Mouse (Mus musculus) forebrain, embryonic 12.5 days (tissue): Measurements from ENCODE around the gene Olfm1. TPM values are rescaled to one million over a fixed set of nuclear protein-coding genes. Genes with fewer than 3 reads are reported as not detected.

ENCODE experiments used
- ATAC-seq: fragments of 200-750 bp; cut with Nextera tagmentation; 2 replicates; pipeline ENCODE4 v1.8.0; 2017; ENCODE audit warnings: moderate TSS enrichment; ENCODE audit not compliant: low FRiP score
- H3K27ac ChIP-seq: fragments of 300-500 bp; sonication (generic); 2 replicates; pipeline ENCODE4 v1.5.1; 2016; ENCODE audit warnings: mild to moderate bottlenecking
- H3K27me3 ChIP-seq: fragments of 300-500 bp; sonication (generic); 2 replicates; pipeline ENCODE4 v1.6.1; 2016; ENCODE audit warnings: mild to moderate bottlenecking
- H3K36me3 ChIP-seq: fragments of 300-500 bp; sonication (generic); replicated peaks from 2 replicates; pipeline ENCODE4 v1.6.1; 2016; ENCODE audit warnings: mild to moderate bottlenecking
- H3K4me1 ChIP-seq: fragments of 300-500 bp; sonication (generic); 2 replicates; pipeline ENCODE4 v1.6.1; 2016
- H3K4me2 ChIP-seq: fragments of 300-500 bp; sonication (generic); 2 replicates; pipeline ENCODE4 v1.6.1; 2016; ENCODE audit warnings: mild to moderate bottlenecking, moderate library complexity
- H3K4me3 ChIP-seq: fragments of 300-500 bp; sonication (generic); replicated peaks from 2 replicates; pipeline ENCODE4 v1.5.1; 2016; ENCODE audit warnings: mild to moderate bottlenecking
- H3K9ac ChIP-seq: fragments of 300-500 bp; sonication (generic); 2 replicates; pipeline ENCODE4 v1.6.1; 2016; ENCODE audit warnings: mild to moderate bottlenecking
- H3K9me3 ChIP-seq: fragments of 300-500 bp; sonication (generic); 2 replicates; pipeline ENCODE4 v1.6.1; 2016
- WGBS: fragments of 180-500 bp; shearing (Covaris S2); methylation state at CpG from one replicate; pipeline ENCODE4 v1.1.7; 2016; 5-methylcytosine and 5-hydroxymethylcytosine counted together
- polyA plus RNA-seq: library from polyadenylated mRNA; unstranded; fragments of >200 nt; fragmentation: Nextera tagmentation; extraction: Ambion mirVana; gene quantifications from 2 replicates; pipeline ENCODE4 v1.2.1, GENCODE M21; 2016

Gene Olfm1
- polyA plus RNA-seq, 1 experiment from 2014 or later = 81.5 TPM

GRCm38 (mm10) chr2:28241520-28242221 is 48.9 kb downstream of the Olfm1 start:
- Histone ChIP-seq H3K4me2 (no peak overlapping the region), H3K4me1 (no peaks in the 10 kb centered on the region), H3K4me3 (no peak overlapping the region), H3K27ac (no peak overlapping the region), H3K36me3 (no peaks in the 10 kb centered on the region), H3K27me3 (0 out of 2 replicates have a peak, but pooled peaks cover 6% of the 10 kb centered on the region), H3K9ac (no peak overlapping the region), H3K9me3 (no peaks in the 10 kb centered on the region)
- ATAC-seq = no peak
- 86% methylated on average over 17 of the region's 17 CpGs for WGBS

- Histone ChIP-seq H3K9ac (no peak overlapping the region), H3K36me3 (no peaks in the 10 kb centered on the region), H3K4me3 (no peak overlapping the region), H3K4me2 (no peak overlapping the region), H3K9me3 (no peaks in the 10 kb centered on the region), H3K4me1 (no peaks in the 10 kb centered on the region), H3K27ac (no peak overlapping the region), H3K27me3 (0 out of 2 replicates have a peak, but pooled peaks cover 6% of the 10 kb centered on the region)
- ATAC-seq = no peak
- 78% methylated on average over 5 of the region's 5 CpGs for WGBS
Measured at GRCm38 (mm10) chr2:28242222-28242543, 49.4 kb downstream of the Olfm1 start.

GRCm38 (mm10) chr2:28244667-28245395 is 52.0 kb downstream of the Olfm1 start:
- Histone ChIP-seq H3K36me3 (no peaks in the 10 kb centered on the region), H3K27me3 (0 out of 2 replicates have a peak, but pooled peaks cover 6% of the 10 kb centered on the region), H3K27ac (no peak overlapping the region), H3K9ac (no peak overlapping the region), H3K9me3 (no peaks in the 10 kb centered on the region), H3K4me3 (no peak overlapping the region), H3K4me2 (no peak overlapping the region), H3K4me1 (no peaks in the 10 kb centered on the region)
- WGBS = 68% methylated on average over 8 of the region's 8 CpGs
- ATAC-seq = no peak

- Histone ChIP-seq H3K36me3 (no peaks in the 10 kb centered on the region), H3K9ac (no peak overlapping the region), H3K4me1 (no peaks in the 10 kb centered on the region), H3K27ac (no peak overlapping the region), H3K27me3 (0 out of 2 replicates have a peak, but pooled peaks cover 6% of the 10 kb centered on the region), H3K4me2 (no peak overlapping the region), H3K9me3 (no peaks in the 10 kb centered on the region), H3K4me3 (no peak overlapping the region)
- WGBS = 76% methylated on average over 5 of the region's 5 CpGs
- ATAC-seq = no peak
Measured at GRCm38 (mm10) chr2:28246110-28246653, 53.4 kb downstream of the Olfm1 start.

GRCm38 (mm10) chr2:28247098-28247497 is 54.3 kb downstream of the Olfm1 start:
- Histone ChIP-seq H3K27ac (no peak overlapping the region), H3K4me1 (no peaks in the 10 kb centered on the region), H3K36me3 (no peaks in the 10 kb centered on the region), H3K9me3 (no peaks in the 10 kb centered on the region), H3K9ac (no peak overlapping the region), H3K4me3 (no peak overlapping the region), H3K27me3 (0 out of 2 replicates have a peak, but pooled peaks cover 6% of the 10 kb centered on the region), H3K4me2 (no peak overlapping the region)
- WGBS = 75% methylated on average over 11 of the region's 11 CpGs
- no peak for ATAC-seq

GRCm38 (mm10) chr2:28252554-28252953 is 59.8 kb downstream of the Olfm1 start:
- Histone ChIP-seq H3K27me3 (0 out of 2 replicates have a peak, but pooled peaks cover 3% of the 10 kb centered on the region), H3K4me1 (peaks cover 14% of the 10 kb centered on the region; the same call in 1 of the 2 replicates), H3K4me3 (no peak overlapping the region), H3K4me2 (no peak overlapping the region), H3K9me3 (no peaks in the 10 kb centered on the region), H3K9ac (no peak overlapping the region), H3K36me3 (no peaks in the 10 kb centered on the region), H3K27ac (no peak overlapping the region)
- no peak for ATAC-seq
- 68% methylated on average over 4 of the region's 4 CpGs for WGBS

GRCm38 (mm10) chr2:28256029-28256428 is 63.2 kb downstream of the Olfm1 start:
- no peak overlapping the region for H3K4me3 ChIP-seq
- no peaks in the 10 kb centered on the region for H3K36me3 ChIP-seq
- H3K27ac ChIP-seq = no peak overlapping the region
- 0 out of 2 replicates have a peak, but pooled peaks cover 6% of the 10 kb centered on the region for H3K27me3 ChIP-seq
- no peak overlapping the region for H3K9ac ChIP-seq
- H3K4me2 ChIP-seq = no peak overlapping the region
- no peaks in the 10 kb centered on the region for H3K9me3 ChIP-seq
- no peak for ATAC-seq
- H3K4me1 ChIP-seq = peaks cover 21% of the 10 kb centered on the region; the same call in 1 of the 2 replicates
- WGBS = 92% methylated on average over 7 of the region's 7 CpGs

GRCm38 (mm10) chr2:28261438-28261837 is 68.6 kb downstream of the Olfm1 start:
- Histone ChIP-seq H3K4me2 (no peak overlapping the region), H3K9me3 (no peaks in the 10 kb centered on the region), H3K27me3 (0 out of 2 replicates have a peak, but pooled peaks cover 6% of the 10 kb centered on the region), H3K4me3 (no peak overlapping the region), H3K4me1 (peaks cover 15% of the 10 kb centered on the region; the same call in 1 of the 2 replicates), H3K36me3 (no peaks in the 10 kb centered on the region), H3K27ac (no peak overlapping the region), H3K9ac (no peak overlapping the region)
- no peak for ATAC-seq
- WGBS = 59% methylated on average over 3 of the region's 3 CpGs

- Histone ChIP-seq H3K4me2 (no peak overlapping the region), H3K27ac (no peak overlapping the region), H3K9me3 (no peaks in the 10 kb centered on the region), H3K36me3 (no peaks in the 10 kb centered on the region), H3K9ac (no peak overlapping the region), H3K4me3 (no peak overlapping the region), H3K4me1 (peaks cover 10% of the 10 kb centered on the region), H3K27me3 (peaks cover 5% of the 10 kb centered on the region)
- WGBS = 89% methylated on average over 3 of the region's 3 CpGs
- ATAC-seq = no peak
Measured at GRCm38 (mm10) chr2:28267776-28268275, 75.0 kb downstream of the Olfm1 start.

- no peak overlapping the region for H3K9ac ChIP-seq
- no peak overlapping the region for H3K4me3 ChIP-seq
- H3K4me1 ChIP-seq = peaks cover 10% of the 10 kb centered on the region
- WGBS = 4% methylated on average over 4 of the region's 4 CpGs
- no peak for ATAC-seq
- peaks cover 8% of the 10 kb centered on the region for H3K27me3 ChIP-seq
- no peaks in the 10 kb centered on the region for H3K36me3 ChIP-seq
- H3K4me2 ChIP-seq = 0 out of 2 replicates have a peak overlapping the region, but pooled peaks have one; percentile 1
- H3K27ac ChIP-seq = no peak overlapping the region
- no peaks in the 10 kb centered on the region for H3K9me3 ChIP-seq
Measured at GRCm38 (mm10) chr2:28270561-28270960, 77.8 kb downstream of the Olfm1 start.

- no peak for ATAC-seq
- H3K4me2 ChIP-seq = no peak overlapping the region
- whole genome bisulfite sequencing = 83% methylated on average over 11 of the region's 11 CpGs
- H3K4me1 ChIP-seq = peaks cover 10% of the 10 kb centered on the region
- H3K27me3 ChIP-seq = peaks cover 8% of the 10 kb centered on the region
- no peak overlapping the region for H3K27ac ChIP-seq
- no peaks in the 10 kb centered on the region for H3K9me3 ChIP-seq
- no peak overlapping the region for H3K4me3 ChIP-seq
- no peak overlapping the region for H3K9ac ChIP-seq
- H3K36me3 ChIP-seq = no peaks in the 10 kb centered on the region
Measured at GRCm38 (mm10) chr2:28272218-28272965, 79.6 kb downstream of the Olfm1 start.

- no peaks in the 10 kb centered on the region for H3K9me3 ChIP-seq
- H3K4me3 ChIP-seq = no peak overlapping the region
- no peak for ATAC-seq
- H3K27ac ChIP-seq = no peak overlapping the region
- no peak overlapping the region for H3K9ac ChIP-seq
- WGBS = 88% methylated on average over 5 of the region's 5 CpGs
- H3K4me2 ChIP-seq = no peak overlapping the region
- peaks cover 22% of the 10 kb centered on the region for H3K4me1 ChIP-seq
- H3K27me3 ChIP-seq = peaks cover 8% of the 10 kb centered on the region
- no peaks in the 10 kb centered on the region for H3K36me3 ChIP-seq
Measured at GRCm38 (mm10) chr2:28274006-28274405, 81.2 kb downstream of the Olfm1 start.
